Mouse (Mus musculus): ENCODE measurements at regions not wholly inside any gene's neighbourhood (a gene's known extent, or its start where the extent isn't known, plus 50 kb on each side); places are given as distances from the start of the nearest gene placed in this dataset.

DNA sequence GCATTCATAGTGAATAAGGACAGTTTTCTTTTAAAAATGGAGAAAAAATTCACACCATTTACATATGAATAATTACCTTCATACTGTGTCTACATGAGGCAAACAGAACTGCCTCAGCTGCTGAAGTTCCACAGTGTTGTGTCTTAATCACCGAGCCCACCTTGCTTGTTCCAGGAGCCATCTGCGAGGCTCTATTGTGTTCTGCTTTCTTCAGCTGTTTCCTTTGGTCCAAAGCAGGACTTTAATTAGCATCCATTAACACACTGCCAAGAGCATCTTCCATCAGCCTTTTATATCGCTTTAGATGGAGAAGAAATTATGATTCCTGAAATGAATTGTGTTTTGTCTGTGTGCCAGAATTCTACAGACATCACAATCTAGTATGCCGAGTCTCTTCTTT, 3423.1 kb upstream of the Lrrc6 start:
- peak; percentile 4 for DNase-seq

DNA sequence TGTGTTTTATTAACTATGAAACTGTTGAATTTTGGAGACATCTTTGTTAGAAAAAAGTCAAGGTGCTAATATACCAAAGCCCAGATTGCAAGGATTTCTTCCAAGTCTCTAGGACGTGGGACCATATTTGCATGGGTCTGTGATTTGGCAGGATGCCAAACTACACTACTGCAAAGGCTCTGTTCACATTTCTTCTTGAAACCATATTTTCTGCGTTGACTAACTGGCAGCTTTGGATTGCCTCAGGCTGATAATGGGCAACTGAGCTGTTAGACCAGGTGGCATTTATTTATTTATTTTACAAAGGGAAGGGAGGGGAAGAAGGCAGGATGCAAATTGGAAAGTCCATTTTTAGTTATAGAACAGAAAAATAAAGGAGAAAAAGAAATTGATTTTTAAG, 3422.6 kb upstream of the Lrrc6 start:
- peak; percentile 1 for DNase-seq

DNA sequence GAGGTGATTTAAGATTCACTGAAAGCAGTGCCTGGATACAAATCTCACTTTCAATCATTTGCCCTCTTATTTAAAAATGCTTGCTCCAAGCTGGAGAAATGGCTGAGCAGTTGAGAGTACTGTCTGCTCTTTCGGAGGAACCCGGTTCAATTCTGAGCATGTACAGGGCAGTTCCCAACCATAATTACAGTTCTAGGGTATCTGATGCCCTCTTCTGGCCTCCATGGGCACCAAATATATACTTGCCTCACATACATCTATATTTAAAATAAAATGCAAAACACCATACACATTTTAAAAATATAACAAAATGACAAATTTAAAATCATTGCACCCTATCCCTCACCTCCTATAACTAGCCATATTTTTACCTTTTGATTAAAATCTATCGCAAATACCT, 3421.5 kb upstream of the Lrrc6 start:
- peak; percentile 10 for DNase-seq

DNA sequence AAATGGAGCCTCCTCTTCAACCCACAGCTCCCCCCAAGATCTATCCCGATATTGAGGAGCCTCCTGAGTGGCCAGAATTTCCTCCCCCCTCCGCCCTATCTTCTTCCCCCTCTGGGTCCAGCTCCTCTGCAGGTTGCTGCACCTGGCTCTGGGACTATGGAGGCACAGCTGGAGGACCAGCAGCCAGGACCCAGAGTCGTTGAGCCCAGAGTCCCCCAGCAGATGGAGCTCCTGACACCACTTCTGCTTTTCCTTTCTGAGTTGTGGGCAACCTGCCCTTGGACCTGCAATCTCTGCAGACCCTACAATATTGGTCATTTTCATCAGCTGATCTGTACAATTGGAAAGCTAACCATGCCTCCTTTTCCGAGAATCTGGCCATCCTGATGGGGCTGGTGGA, 3385.1 kb upstream of the Lrrc6 start:
- no peak for DNase-seq

DNA sequence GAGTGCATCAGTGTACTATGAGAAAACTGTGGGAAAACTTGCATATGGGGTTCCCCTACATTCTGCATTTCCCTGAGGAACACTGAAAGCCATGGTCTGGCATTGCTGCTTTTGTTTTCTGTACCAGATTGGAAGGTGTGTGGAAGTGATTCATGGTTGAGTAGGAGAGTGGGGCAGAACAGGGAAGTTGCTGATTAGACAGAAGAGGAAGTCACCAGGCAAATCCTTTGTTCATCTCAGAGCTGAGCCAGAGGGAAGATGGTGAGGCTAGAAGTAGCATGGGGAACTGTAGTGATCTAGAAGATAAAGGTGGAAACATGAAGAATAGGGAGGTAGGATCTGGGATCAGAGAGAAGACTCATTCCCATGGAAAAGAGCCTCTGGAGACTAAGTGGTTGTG, 3377.8 kb upstream of the Lrrc6 start:
- DNase-seq, result no peak

DNA sequence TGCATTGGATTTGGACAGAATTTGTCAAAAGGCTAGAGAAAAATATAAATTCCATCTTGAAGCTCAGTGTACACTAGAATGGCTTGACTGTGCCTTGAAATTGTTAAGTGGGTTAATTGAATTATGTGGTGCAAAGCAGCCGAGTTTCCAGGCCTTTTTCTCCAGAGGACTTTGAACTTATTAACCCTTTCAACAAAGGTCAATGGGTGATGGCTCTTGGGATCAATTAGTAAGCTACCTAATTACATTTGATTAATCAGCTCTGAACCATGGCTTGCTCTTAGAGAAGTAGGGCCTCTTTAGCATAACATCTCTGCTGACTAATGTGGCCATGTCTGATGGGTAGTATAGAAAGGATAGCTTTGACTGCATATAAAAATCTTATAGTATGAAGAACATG, 3352.8 kb upstream of the Lrrc6 start:
- DNase-seq, result no peak

DNA sequence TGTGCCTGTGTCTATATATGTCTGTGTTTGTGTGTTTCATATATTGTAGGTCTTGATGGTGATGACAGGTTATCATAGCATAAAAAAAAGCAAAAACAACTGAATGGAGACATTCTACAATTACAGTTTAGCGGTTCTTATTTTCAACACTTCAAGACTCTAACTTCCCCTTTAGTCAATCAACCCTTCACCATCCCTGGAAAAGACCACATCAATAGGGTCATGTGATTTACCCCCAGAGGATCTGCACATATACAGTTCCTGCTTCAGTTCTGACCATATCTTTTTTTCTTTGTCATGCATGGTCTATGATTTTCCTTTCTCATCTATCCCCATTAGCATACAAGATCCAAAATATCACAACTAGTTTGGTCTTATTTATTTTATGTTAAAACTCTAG, 3348.9 kb upstream of the Lrrc6 start:
- no peak for DNase-seq
